Mouse (Mus musculus) yolk sac, embryonic 10.5 days (tissue): Measurements from ENCODE around the gene 9130409I23Rik.
"Not testable (repeated sequence)": the region's sequence is repeated elsewhere in the genome, so short reads cannot be mapped to it uniquely, and the experiment has no call there.

Source experiments
- DNase-seq: peaks from one replicate; pipeline ENCODE4 v3.0.0-alpha.2; 2017; ENCODE audit warnings: low spot score

Gene 9130409I23Rik

DNA sequence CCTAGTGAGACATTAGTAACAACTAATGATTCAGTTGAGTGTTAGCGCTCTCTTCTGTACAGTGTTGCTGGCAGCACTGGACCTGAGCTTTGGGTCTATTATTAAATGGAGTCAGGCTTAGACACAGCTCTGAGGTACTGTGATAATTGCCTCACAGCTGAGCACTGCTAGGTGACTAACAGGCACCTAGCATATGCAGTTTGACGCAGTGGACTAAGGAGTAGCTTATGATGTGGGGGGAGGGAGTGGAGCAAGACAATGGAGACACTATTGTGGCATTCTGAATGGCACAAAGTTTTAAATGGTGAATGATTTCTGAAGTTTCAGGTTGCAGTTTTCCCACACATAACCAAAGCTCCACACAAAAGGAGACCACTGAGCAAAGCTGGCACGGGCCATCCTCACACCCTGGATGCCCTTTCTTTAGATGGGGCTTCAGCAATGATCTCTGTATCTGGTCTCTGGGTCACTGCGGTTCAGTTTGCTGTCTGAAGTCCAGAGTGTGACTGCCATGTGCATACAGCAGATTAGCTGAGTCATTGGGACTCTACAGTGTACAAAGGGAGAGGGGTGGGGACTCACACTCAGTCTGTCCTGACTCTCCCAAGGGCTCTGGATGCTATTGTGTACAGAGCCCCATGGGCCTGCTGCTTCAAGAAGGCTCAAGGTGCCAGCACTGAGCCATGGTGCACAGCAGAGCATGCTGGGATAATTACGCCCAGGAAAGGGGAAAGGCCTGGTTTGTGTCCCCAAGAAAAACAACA lies 15.8 kb upstream of the 9130409I23Rik start:
- DNase-seq, result not testable (repeated sequence)

DNA sequence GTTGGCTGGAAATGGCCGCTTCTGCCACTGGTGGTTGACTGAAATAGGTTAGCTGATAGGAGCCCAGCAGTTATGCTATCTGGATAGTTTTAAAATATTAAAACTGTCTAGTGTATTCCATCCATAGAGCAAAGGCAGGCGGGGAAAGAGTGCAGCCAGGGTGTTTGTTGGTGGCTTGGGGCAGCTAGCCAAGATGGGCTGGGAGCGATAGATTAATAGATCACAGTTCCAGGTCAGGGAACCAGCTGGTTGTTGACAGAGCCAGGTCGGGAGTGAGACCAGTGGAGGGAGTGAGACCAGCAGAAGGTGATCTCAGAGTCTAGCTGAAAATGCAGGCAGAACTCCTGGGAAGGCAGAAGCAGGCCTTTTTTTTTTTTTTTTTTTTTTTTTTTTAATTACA lies 13.4 kb upstream of the 9130409I23Rik start:
- DNase-seq, result no peak

DNA sequence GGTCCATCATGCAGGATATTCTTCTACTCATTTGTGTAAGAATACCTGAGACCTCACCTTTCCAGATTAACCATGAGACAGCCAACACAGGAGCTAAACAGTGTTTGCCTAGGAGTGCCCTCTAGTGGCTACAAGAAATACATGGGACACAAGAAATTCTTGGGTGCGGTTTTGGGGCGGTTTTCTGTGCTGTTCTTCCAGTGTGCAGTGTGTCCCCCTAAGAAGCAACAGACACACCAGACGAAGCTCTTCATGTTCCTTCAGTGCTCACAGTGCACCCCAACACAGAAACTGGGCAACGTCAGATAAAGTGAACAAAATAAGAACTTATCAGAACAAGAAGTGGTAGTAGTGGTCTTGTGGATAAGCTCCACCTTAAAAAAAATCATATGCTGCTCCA lies 11.4 kb upstream of the 9130409I23Rik start:
- peak; percentile 23 for DNase-seq

DNA sequence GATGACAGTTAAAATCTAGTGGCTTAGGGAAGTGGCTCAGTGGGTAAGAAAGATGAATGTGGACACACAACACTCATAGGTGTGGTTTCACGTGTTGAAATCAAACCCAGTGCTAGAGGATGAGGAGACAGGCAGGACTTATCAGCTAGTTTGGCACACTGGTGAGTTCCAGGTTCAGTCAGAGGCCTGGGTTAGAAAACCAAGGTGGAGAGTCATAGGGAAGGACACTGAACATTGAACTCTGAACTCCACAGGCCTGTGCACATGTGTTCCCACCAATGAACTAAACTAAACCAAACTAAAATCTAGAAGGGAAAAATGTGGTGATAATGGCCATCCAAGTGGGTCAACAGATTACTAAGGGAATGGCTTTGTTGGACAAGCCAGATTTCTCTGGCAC lies 3.5 kb upstream of the 9130409I23Rik start:
- DNase-seq, result no peak

DNA sequence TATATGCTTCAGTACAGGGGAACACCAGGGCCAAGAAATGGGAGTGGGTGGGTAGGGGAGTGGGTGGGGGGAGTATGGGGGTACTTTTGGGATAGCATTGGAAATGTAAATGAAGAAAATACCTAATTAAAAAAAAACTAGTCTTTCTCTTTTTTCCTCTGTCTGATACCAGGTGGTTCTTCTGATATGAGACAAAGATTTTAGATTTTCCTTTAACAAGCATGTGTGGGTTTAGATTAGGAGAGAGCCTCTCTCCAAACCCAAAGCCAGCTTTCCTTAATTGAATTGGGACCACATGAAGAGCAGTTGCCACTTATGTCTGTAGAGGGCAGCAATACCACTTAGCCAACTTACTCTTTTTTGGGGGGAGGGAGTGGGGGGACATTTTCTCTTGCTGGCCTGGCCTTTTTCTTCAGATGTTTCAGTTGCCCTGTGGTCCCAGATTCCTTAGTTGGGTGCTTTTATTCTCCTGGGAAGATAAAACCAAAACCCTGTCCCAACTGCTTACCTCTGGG lies 1.7 kb upstream of the 9130409I23Rik start:
- no peak for DNase-seq

DNA sequence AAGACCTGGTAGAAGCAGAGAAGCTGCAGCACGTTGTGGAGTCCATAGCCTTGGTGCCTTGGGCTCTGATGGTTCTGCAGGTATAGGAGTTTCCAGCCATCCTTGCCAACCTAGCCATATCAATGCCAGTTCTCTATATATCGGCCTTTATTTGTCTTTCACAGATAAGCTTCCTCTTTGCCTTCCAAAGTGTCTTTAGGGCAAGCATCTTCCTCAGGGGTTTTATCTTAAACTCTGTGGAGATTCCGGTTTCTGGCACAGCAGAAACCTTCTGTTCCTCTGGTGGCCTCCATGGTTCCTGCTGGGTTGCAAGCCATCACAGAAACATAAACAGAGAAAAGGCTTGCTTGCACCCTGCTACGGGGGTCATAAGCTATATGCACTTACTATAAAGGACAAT lies 1.9 kb downstream of the 9130409I23Rik start:
- DNase-seq, result no peak

DNA sequence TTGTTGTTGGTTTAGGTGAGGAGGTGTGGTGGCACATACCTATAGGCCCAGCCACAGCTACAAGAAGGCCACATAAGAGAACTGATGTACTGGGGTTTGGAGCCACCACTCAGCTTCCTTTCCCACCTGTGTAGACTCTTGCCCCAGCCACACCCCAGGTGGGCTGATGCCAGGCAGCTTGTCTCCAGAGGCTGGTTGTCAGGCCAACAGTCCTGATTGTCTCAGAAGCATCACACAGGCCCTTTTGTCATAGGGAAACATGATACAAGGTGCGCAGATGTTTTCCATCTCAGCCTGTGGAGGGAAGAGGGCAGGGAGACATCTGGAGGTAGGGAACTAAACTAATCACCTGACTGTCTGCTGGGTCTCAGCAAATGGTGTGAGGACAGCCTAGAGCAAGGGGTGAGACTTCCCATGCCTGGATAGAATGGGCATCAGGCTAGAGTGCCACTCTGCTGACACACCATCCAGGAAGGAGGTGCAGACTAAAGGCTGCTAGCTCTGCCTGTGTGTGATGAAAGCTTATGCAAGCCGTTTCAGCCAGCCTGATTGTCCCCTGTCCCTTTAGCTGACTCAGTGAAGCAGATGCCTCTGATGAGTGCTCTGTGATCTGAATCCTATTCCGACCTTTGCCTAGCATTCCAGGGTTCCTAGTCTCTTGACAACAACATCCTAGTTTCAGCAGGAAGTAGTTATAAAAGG lies 10.9 kb downstream of the 9130409I23Rik start:
- no peak for DNase-seq

DNA sequence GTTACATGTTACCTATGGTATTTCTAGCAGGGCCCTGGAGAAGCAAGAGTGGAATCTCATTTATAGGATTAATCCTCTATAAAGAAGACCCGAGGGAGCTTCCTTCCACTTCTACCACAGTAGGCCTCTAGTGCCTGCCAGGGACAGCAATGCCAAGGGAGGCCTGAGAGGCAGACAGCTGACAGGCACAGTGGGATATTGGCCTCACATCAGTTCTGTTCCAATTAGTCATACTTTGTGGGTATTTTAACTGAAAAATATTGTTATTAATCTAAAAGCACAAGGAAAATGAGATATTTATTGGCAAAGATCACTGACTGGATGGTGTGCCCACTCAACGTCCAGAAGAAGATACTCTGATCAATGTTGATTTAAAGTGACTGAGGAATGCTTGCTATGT lies 13.0 kb downstream of the 9130409I23Rik start:
- no peak for DNase-seq

DNA sequence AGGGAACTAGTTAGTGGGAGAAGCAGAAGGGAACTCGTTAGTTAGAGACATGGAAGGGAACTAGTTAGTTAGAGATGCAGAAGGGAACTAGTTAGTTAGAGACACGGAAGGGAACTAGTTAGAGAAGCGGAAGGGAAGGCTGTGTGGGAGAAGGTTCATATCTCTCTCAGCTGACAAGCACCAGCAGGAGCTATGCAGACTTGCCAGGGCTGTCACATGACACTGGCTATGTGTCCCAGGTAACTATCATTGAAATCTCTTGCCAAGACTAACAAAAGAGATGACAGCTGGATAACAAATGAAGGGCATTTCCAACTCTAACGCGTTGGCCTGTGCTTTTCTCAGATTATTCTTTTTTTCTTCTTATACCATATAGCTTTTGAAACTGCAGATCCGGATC lies 13.6 kb downstream of the 9130409I23Rik start:
- DNase-seq, result no peak

DNA sequence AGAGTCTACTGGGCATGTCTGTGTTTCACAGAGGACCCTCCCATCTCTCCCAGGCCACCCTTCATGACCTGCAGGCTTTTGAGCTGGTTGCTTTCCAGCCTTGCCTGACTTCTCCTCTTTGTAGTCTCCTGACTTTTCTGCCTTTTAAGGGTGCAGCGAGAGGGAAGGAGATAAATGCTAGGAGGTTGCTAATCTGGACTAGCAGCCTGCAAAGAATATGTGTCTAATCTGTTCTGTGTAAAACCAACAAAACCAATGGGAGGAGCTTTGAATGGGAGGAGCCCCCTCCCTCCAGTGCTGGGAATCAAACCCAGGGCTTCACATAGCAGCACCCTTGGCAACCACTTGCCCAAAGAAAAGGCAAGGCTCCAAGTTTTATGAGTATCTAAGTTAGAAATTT lies 17.3 kb downstream of the 9130409I23Rik start:
- DNase-seq, result no peak

DNA sequence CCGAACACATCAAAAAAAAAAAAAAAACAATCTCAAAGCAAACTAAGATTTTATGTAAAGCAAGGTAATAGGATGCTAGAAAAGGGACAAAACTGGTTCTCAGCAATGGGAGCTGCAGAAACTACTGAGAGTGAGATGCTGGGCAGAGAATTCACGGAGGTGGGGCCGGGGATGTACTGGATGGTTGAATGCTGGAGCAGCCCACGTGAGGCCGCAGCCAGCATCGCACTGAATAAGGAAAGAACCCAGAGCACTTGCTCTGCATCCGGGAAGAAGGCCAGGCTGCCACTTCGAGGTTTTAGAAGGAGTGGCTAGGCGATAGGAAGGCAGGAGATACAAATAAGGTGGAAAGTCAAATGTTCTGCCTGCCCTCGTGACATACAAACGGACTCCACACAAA lies 18.6 kb downstream of the 9130409I23Rik start:
- no peak for DNase-seq

DNA sequence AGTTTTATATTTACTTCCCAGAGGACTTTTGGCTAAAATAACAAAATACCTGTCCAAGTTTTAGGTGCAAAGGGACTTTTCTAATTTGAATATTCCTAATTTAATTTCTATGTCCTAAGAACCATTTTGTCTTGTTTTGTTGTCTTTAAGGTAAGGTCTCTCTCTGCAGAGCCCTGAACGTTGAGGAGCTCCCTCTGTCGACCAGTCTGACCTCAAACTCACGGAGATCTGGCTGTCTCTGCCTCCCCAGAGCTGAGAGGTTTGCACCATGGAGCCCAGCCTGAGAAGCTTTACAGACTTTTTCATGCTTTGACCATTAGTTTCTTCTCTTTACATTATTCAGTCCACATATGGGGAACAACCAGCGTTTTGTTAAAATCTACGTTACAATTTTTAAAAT lies 22.0 kb downstream of the 9130409I23Rik start:
- no peak for DNase-seq

DNA sequence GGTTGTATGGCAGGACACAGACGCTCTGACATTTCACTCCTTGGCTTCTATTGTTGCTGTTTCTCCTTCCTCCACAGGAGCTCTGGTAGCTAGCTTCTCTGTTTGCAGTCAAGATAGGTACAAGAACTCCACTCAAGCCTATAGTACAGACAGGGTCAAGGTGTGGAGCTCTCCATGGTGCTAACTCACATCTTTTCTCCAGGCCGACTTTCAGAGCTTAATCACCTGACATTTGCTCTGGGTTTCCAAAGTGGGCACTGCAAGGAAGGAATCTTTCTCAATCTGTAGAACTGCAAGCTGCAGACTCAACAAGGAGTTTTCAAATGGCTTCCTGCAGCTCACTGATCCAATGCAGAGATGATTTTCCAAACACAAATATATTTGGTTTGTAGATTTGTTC lies 33.0 kb downstream of the 9130409I23Rik start:
- peak; percentile 26 for DNase-seq

DNA sequence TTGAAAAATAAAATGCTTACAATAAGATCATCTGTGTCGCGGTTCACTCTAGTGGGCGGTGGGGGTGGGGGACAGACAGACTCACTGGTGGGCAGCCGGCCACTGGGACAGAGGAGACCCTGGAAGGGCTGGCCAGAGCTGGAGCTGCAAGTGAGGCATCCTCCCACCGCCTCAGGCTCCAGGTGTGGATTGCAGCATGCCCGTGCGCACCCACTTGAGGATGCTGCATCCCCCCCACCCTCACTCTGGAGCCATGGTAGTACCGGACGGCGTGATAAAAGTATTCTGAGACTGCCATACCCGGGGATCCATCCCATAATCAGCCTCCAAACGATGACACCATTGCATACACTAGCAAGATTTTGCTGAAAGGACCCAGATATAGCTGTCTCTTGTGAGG lies 39.0 kb downstream of the 9130409I23Rik start:
- DNase-seq, result no peak
